Mouse (Mus musculus): ENCODE measurements around the gene D230025D16Rik. TPM values are rescaled to one million over a fixed set of nuclear protein-coding genes. Genes with fewer than 3 reads are reported as not detected.

Gene D230025D16Rik
- total RNA-seq, 4 experiments from 2014 or later: 24.7 to 38.2 (median 32.9) TPM

DNA sequence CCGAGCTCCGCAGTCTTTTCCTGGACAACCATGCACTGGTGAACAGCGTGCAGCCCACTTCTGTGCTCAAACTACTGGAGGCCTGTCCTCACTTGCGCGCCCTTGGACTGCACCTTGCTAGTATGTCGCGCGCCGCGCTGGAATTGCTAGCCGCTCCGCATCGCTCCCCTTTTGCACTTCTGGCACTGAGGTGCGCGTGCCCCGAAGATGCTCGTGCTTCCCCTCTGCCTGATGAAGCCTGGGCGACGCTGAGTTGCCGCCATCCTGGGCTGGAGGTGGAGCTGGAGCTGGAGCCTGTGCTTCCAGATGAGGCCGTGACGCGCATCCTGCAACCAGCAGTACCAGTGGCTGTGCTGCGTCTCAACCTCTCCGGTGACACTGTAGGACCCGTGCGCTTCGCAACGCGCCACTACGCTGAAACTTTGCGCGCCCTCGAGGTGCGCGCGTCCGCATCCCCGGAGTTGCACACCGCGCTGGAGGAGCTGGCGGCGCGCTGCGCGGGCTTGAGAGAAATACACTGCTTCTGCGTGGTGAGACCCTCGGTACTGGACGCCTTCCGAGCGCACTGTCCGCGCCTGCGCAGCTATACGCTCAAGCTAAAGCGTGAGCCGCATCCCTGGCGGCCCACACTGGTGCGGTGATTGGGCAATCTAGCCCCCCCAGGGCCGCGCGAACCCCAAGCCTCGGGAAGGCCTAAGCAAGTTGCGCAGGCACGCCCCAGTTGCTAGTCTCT lies 43.6 kb downstream of the D230025D16Rik start:
- no peak for DNase-seq (ENCODE audit: low spot score in 2 of 2)

DNA sequence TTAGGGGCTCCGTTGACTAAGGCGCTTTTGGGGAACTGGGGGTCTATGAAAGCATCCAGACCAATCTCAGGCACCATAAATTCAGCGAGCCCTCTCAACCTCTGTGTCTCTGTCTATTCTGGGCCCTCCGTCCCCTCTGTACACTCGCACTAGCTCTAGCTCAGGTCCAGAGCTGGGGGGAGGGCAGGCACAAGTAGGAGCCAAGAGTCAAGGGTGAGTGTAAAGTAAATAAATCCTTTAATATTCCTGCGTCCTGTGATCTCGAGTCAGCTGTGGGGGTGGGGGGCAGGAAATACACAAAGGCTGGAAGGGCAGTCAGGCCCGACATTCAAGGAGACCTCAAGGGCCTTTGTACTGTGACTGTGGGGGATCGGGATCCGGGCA lies 44.1 kb downstream of the D230025D16Rik start:
- DNase-seq (ENCODE audit: low spot score in 2 of 2): no peak

DNA sequence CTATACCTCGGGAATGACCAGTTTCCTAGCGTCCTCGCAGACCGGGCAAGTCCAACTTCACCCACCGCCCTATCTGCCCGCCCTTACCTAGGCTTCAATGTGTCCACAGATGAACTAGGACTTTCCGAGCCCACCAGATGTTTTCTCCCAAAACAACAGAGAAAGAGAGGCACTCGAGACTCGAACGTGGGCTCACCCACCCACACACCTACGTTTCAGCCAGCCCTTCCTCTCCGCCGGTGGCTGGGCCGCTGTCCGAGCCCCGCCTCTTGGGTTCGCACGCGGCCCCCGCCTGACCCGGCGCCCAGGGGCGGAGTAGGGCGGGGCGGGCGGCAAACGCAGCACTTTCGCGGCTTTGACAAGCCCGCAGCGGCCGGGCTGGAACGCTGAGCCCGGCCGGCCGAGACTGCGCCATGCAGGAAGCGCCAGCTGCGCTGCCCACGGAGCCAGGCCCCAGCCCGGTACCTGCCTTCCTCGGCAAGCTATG lies 44.6 kb downstream of the D230025D16Rik start, which contains the start of gene Hsf4:
Gene Hsf4, plus strand, starts transcription at position 341 of the 487 bp plus-strand sequence.
- DNase-seq (ENCODE audit: low spot score in 2 of 2): peak; percentile 65 to 77

DNA sequence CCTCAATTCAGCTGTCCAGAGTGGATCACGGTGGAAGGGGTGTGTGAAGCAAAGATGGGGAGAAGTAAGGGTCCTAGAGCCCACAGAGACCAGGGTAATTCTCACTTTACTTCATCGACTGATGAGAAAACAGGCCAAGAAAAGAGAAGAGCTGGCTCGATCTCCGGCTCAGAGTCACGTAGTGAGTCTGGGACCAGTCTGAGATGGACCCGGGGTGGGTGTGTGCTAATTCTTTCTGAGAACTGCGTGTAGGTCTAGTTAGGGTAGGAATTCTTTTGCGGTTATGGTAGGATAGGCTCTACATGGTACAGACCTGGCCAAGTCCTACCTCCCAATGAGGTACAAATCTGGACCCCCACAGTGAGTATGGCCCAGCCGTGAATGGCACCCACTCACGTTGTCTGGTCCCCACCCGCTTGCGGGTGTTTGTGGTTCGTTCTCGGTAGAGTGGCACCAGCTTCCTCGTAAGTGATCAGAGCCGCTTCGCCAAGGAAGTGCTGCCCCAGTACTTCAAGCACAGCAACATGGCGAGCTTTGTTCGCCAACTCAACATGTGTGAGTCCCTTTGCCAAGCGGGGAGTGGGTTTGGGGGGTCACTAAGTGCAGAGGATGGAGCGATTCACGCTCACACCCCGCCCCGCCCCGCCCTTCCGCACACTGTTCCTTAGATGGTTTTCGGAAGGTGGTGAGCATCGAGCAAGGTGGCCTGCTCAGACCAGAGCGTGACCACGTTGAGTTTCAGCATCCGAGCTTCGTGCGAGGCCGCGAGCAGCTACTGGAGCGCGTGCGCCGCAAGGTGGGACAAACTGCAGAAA lies 45.4 kb downstream of the D230025D16Rik start:
- DNase-seq (ENCODE audit: low spot score in 2 of 2): no peak

DNA sequence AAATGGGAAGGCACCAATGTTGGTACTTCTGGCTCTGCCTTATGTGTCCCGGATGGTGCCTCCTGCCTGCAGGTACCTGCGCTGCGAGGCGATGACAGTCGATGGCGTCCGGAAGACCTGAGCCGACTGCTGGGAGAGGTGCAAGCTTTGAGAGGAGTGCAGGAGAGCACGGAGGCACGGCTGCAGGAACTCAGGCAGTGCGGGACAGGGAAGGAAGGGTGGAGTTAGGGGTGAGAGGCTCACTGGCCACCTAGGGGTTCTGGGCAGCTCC lies 45.9 kb downstream of the D230025D16Rik start:
- no peak for DNase-seq (ENCODE audit: low spot score in 2 of 2)

DNA sequence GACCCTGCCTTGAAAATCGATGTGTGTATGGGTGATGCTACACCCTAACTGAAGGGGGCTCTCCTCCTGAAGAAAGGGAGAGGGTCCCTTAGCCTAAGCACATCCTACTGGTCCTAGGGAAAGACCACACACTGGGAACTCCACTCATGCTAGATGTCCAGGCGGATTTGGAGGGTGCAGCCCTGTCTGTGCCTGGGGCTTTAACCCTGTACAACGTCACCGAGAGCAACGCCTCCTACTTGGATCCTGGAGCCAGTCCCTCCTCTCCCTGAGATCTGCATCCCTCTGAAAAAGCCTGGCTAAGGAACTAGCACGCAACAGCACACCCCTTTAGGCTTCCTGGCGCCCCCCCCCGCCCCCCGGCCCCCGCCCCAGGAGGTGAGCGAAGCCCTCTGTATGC lies 50.4 kb downstream of the D230025D16Rik start:
- no peak for DNase-seq (ENCODE audit: low spot score in 2 of 2)

DNA sequence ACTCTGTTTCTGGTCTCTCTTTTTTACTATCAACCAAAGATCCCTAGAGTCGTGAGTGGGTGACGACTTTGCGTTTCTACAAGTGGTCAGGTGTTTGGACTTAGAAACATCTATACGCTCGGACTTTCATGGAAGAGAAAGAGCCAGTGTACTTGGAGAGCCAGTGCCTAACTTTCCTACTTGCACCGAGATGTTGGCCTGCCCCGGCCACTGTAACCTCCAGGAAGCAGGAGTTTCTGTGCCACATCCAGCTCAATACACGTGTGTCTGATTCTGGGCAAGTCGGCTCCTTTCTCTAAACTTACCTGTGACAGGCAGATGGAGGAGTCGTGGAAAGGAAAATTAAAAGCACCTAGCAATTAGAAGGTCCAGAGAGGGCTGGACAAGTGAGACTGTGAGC lies 50.9 kb downstream of the D230025D16Rik start, which contains the start of gene Nol3:
Gene Nol3, plus strand, starts transcription at position 301 of the 400 bp plus-strand sequence.
- DNase-seq (ENCODE audit: low spot score in 2 of 2): no peak

DNA sequence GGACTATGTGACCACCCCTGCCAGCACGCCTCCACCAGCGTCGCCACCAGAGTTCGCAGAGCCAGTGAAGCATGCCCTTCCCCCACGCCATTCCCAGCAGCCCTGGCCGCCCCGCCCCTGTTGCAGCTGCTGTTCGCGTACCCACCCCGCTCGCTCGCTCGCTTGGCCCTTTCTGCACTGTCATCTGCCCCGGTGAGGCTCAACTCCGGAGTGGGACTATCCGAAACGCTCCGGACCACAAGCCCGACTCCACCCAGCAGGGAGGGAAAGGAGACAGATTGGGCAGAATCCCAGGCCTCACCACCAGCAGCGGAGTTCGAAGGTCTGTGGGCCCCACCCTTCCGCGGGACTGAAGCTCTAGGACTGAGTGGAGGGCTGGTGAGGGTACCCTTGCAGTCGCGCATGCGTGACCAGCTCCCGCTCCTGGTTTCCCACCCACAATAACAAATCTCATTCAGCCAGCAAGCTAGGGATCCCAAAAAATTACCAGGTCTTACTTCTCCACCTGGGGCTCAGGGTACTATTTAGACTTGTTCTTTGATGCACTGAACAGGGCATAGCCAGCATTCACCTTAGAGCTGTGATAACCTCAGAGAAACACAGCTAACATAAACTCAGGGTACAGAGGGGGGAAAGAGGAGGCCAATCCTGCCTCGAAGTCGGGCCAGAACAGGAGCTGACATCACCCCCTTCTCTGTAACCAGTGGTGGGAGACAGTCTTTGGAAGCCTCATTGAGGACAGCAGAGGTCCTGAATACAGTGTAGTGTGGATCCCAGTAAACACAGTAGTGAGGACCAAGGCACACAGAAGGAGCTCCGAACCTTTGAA lies 51.6 kb downstream of the D230025D16Rik start:
- DNase-seq (ENCODE audit: low spot score in 2 of 2): peak; percentile 55 to 67

DNA sequence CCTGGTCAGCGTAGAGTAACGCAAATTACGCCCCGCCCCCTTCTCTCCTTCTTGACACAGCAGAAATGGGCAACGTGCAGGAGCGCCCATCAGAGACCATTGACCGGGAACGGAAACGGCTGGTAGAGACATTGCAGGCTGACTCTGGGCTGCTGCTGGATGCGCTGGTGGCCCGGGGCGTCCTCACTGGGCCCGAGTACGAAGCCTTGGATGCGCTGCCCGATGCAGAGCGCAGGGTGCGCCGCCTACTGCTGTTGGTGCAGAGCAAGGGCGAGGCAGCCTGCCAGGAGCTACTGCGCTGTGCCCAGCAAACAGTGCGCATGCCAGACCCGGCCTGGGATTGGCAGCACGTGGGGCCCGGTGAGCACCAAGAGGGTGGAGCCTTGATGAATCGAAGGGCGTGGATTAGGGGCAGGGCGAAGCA lies 54.0 kb downstream of the D230025D16Rik start:
- peak; percentile 79 to 90 for DNase-seq (ENCODE audit: low spot score in 2 of 2)

DNA sequence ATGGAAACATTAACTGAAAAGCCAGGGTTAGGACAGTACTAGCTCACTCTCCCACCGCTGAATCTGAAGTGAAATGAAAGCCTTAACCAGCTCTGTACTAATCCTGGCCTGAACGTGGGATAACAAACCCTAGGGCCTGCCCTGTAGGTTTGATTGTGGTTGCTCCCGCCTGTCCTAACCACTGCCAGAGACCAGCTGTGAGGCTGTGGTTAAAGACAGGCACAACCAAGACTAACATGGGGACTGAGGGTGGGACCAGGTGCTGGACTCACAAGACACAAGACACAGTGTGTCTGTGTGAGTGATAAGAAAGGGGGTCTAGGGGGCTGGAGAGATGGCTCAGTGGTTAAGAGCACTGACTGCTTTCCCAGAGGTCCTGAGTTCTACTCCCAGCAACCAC lies 55.6 kb downstream of the D230025D16Rik start:
- no peak for DNase-seq (ENCODE audit: low spot score in 2 of 2)

DNA sequence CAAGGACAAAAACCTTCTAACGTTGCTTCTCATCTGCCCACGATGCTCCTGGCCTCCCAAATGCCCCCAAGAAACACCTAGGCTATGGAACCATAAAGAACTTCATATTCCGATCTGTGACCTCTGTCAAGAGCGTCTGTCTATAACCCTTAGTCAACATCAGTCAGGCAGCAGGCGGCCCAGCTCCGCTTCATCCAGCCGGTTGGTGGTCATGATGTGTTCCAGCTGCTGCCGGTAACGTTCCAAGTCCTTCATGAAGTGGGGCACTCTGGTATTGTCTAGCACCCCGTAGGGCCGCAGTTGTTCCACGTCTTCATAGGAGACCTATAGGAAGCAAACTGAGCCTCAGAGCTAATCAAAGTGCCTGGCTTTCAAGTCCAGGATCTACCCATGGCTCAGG lies 56.9 kb downstream of the D230025D16Rik start:
- DNase-seq (ENCODE audit: low spot score in 2 of 2): no peak

DNA sequence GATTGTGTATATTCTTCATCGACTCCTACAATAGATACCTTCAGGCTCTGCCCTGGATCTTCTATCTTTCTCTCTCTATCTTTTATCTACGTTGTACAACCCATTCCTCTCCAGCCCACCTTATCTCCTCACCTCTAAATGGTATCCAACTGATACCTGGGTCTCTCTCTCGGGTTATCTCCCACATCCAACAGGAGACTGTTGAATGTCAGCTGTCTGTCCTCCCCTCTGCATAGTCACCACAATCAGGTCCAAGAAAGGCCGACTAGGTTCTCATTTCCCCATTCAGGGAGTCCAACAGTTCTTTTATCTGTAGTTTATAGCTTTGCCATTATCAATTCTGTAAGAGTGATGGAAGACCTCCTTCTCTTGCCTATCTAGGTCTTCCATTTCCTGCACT lies 57.3 kb downstream of the D230025D16Rik start:
- DNase-seq (ENCODE audit: low spot score in 2 of 2): no peak

DNA sequence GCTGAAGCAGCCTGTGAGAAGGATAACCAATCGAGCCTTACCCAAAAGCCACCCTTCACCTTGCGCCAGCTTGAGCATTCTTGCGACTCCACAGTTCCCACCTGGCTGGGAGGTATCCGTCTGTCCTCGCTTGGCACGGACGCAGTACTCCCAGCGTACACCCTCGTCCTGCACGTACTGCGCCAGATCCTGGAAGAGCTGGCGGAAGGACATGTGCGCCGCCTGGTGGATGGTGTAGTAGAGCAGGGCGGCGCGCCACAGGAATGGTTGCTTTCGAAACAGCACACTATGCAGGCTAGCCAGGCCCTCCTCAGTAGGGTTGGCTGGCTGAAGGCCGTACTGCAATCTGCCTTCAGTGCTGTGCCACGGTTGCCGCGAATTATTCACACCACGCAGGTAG lies 58.1 kb downstream of the D230025D16Rik start:
- no peak for DNase-seq (ENCODE audit: low spot score in 2 of 2)

DNA sequence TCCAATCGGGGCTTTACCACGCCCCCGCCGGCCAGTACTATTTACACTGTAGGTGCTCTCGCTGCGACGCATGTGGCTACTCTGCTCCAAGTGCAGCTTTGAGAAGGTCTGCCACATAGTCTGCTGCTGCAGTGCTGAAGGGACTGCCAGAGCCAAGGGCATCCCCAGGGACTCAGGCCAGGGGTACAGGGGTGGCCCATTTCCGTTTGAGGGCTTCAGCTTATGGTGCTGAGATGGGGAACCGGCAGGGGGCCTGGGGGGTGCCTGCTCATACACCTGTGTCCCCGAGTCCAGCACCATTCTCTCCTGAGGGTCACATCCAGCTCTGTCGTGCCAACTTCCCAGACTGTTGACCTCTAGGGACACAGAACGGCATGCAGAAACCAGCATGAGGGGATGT lies 60.6 kb downstream of the D230025D16Rik start:
- DNase-seq (ENCODE audit: low spot score in 2 of 2): no peak

DNA sequence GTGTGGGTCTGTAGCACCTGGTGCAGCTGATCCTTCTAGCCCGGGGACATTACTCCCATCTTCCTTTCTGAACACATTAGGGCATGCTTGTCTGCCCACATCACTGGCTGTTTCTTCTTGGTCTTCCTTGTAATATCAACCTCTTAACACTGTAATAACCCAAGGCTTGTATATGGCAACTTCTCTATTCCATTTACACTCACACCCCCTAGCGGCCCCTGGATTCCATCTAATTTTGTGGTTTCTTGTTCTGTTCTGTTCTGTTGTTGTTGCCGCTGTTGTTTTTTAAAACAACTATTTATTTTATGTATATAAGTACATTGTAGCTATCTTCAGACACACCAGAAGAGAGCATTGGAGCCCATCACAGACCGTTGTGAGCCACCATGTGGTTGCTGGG lies 62.0 kb downstream of the D230025D16Rik start:
- DNase-seq (ENCODE audit: low spot score in 2 of 2): no peak

DNA sequence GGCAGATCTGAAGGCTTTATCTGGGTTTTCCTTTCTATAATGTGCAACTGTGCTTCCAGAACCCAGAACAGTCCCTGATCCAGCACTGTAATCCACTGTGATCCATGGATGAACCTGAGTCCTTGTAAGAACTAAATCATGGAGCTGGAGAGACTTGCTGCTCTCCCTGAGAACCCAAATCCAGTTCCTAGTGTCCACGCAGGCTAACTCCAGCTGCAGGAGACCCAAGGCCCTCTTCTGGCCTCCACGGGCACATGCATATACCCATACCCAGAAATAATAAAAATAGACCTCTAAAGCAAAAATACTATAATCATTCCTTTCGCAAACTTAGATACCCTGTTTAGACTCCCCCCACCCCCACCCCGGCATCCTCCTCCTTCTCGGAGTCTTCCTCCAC lies 63.3 kb downstream of the D230025D16Rik start:
- DNase-seq (ENCODE audit: low spot score in 2 of 2): no peak

DNA sequence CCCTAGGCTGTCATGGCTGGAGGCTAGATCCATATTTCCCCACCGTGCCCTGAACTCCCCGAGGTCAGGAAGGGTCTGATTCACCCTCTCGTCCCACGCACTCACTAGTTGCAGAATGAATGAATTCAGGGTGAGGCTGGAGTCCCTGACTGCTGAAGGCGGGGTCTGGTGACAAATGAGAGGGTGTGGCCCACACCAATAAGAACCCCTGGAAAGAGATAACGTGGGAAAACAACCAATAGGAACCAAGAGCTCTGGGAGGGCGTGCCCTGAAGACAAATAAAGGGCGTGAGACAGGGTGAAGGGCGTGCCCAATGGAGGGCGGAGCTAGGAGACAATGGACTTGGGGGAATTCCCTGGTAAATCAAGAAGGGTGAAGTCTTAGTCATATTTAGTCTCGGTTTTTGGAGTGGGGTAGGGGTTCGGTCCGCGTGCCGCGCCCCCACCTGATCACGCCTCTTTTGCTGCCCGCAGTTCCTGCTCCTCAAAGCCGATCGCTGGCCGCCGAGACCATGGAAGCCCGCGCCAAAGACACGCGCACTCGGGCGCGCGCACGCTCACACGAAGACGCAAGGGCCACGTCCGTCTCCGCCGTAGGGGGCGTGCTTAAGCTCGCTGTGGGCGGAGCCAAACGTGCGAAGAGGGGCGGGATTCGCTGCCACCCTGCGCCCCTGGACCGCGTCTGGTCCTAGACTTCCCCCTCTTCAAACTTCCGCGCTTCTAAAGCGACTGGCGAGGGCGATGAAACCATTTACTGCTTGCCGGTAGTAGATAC lies 64.2 kb downstream of the D230025D16Rik start:
- peak; percentile 88 to 89 for DNase-seq (ENCODE audit: low spot score in 2 of 2)

DNA sequence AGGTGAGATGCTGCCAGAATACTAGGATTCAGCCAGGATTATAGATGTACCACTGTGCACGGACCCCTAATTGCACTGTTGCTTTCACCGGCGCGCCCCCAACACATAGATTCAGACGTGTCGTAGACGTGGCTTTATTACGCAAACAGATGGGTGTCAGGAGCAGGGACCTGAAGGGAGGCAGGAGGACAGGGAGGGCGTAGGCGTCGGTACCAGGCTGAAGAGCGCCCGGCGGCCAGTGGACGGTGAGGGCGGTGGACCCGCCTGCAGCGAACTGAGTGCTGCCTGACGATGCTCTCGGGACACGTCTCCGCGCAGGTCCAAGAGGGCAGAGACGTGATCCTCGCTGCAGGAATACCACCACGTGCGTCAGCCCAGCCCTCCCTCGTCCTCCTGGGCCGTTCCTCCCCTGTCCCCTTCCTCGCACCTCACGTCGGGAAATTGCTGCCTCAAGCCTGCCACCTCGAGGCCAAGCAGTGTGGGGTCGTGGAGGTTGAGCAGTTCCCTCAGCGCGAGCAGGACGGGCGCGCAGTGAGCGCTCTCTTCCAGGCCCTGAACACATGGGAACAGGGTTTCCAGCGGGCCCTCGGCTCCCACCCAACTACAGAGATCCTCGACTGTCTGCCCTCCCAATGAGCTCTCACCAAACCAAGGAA lies 65.0 kb downstream of the D230025D16Rik start, which contains the start of gene 4931428F04Rik:
Gene 4931428F04Rik, minus strand, starts transcription at position 60 of the 656 bp plus-strand sequence.
- no peak for DNase-seq (ENCODE audit: low spot score in 2 of 2)

DNA sequence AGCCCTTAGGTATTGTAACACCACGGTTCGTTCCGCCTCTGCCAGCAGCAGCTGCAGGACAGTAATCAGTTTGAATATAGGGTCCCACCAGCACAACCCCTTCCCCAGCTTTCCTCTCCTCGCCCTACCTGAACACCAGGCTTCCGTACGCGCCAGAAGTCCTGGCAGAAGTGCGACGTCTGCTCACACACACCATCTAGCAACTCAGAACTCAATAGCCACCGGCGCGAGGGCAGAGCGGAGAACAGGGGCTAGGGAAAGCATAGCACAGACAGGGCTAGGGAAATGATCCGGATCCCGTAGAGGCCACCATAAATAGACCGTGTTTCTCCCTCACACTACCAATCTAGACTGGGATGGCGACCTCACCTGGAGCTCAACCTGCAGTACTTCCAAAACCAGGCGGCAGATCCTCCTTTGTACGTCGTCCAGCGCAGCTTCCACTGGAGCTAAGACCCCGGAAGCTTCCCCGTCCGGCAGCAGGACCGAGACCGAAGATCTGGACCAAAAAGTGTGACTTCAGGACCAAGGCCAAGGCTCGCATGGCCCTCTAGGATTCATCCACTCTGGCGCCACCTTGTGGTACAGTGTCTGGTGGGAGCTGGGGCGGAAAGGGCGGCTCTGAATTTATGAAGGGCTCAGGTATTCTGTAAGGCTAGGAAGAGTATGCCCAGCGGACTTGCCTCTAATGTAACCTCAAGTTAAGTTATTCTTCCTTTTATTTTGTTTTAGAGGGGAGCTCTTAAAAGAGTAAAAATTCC lies 65.8 kb downstream of the D230025D16Rik start:
- peak; percentile 81 to 82 for DNase-seq (ENCODE audit: low spot score in 2 of 2)

Measured in gastrocnemius, adult 8-10 months (tissue).